Mouse (Mus musculus): ENCODE results near the gene Eif2b4. TPM values are rescaled to one million over a fixed set of nuclear protein-coding genes. Genes with fewer than 3 reads are reported as not detected.

Gene Eif2b4
- total and polyA plus RNA-seq, 2 experiments, result 18.7 to 51.0 TPM

GRCm38 (mm10) chr5:31183678-31184077 lies 9.6 kb downstream of the Eif2b4 start:
- Histone ChIP-seq H3K79me2 (ENCODE audit: control insufficient read depth, insufficient read depth, low read length) (peaks cover 6% of the 10 kb centered on the region; the same call in 1 of the 2 replicates), H3K36me3 (ENCODE audit: control insufficient read depth, insufficient read depth, low read length) (peaks cover 17% of the 10 kb centered on the region; the same call in 1 of the 2 replicates), H3K27me3 (ENCODE audit: control insufficient read depth, insufficient read depth, low read length) (no peaks in the 10 kb centered on the region), H3K9ac (ENCODE audit: low read depth, low read length) (no peak overlapping the region), H3K4me1 (ENCODE audit: control insufficient read depth, insufficient read depth, low read length) (peaks cover 3% of the 10 kb centered on the region; the same call in 1 of the 2 replicates), H3K27ac (replicated peaks; ENCODE audit: insufficient read depth, low read depth, low read length) (no peak overlapping the region), H3K4me3 (ENCODE audit: insufficient read depth, low read depth, low read length) (no peak overlapping the region)
- TF ChIP-seq POLR2A (IDR thresholded peaks at IDR 0.05; ENCODE audit: extremely low read depth, insufficient read depth, low read length), result no peak
- TF ChIP-seq CTCF (IDR thresholded peaks at IDR 0.05; ENCODE audit: low read depth, low read length), result no peak
- 62% methylated on average over 4 of the region's 4 CpGs for WGBS
- no peak for DNase-seq (ENCODE audit: extremely low read depth, low read depth, low spot score)

DNA sequence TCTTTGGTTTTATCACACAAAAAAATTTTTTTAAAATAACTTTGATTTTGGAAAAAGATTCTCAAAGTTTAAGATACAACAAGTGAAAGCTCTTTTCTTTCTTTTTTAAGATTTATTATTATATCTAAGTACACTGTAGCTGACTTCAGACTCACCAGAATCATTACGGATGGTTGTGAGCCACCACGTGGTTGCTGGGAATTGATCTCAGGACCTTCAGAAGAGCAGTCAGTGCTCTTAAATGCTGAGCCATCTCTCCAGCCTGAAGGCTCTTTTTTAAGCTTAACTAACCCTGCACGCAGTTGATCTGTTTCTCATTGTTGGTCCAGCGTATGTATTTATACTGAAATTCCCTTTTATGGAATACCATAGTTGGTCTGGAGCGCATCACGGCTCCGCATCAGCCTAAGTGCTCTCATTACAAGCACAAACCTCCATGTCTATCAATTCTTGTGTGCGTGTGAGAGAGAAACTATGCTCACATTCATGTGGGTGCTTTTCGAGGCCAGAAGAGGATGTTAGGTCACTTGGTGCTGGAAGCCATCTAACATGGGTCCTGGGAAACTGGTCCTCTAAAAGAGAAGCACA lies 12.0 kb downstream of the Eif2b4 start:
- Histone ChIP-seq H3K79me2 (ENCODE audit: control insufficient read depth, insufficient read depth, low read length) (peaks cover 16% of the 10 kb centered on the region; the same call in 1 of the 2 replicates), H3K9ac (ENCODE audit: low read depth, low read length) (no peak overlapping the region), H3K27me3 (ENCODE audit: control insufficient read depth, insufficient read depth, low read length) (no peaks in the 10 kb centered on the region), H3K4me1 (ENCODE audit: control insufficient read depth, insufficient read depth, low read length) (peaks cover 3% of the 10 kb centered on the region; the same call in 1 of the 2 replicates), H3K27ac (replicated peaks; ENCODE audit: insufficient read depth, low read depth, low read length) (no peak overlapping the region), H3K36me3 (ENCODE audit: control insufficient read depth, insufficient read depth, low read length) (no peaks in the 10 kb centered on the region), H3K4me3 (ENCODE audit: insufficient read depth, low read depth, low read length) (no peak overlapping the region)
- no peak for DNase-seq (ENCODE audit: extremely low read depth, low read depth, low spot score)
- no peak for TF ChIP-seq CTCF (IDR thresholded peaks at IDR 0.05; ENCODE audit: low read depth, low read length)
- no peak for TF ChIP-seq POLR2A (IDR thresholded peaks at IDR 0.05; ENCODE audit: extremely low read depth, insufficient read depth, low read length)
- WGBS, result 93% methylated on average over 9 of the region's 9 CpGs

DNA sequence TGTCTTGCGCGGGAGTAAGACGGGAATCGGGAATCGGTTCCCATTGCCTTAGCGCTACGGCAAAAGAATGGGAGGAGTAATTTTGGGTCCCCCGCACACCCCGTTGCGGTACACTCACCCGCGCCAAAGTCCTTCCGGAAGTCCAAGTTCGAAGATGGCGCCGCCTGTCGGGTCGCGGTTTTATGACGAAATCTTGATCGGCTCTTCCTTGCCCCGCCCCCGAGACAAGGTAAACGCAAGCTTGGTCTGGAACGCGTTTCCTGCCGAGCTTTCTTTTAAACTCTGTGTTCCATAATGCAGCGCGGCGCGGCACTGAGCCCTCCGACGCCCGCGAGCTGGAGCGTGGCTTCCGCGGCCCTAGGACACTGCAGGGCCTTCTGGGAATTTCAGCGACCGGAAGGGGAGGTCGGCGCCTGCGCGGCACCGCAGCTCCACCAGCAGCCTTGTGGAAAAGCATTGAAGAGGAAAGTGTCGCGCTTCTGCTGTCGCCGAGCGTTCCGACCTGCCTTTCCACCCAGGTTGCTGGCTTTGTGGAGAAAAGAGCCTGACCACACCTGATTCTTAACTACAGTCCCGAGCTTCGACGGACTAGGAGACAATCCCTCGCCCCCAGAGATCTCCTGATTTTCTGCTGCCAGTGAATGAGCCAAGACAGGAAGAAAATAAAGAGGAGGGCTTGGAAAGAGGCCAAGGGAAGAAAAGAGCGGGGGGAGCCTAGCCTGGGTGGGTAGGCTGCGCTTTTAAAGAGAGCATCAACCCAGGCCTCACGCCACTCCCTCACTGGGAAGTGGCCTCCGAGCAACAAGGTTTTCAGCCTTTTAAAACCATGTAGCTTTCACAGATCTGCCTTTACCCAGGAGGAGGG lies 13.2 kb downstream of the Eif2b4 start, which contains the start of the genes Gm29609 and Gtf3c2:
Gm29609 (minus strand) TSS at position 146 of the 865 bp plus-strand sequence.
Gtf3c2 (minus strand) TSS at position 379 of the 865 bp plus-strand sequence.
- Histone ChIP-seq H3K36me3 (ENCODE audit: control insufficient read depth, insufficient read depth, low read length) (no peaks in the 10 kb centered on the region), H3K4me1 (ENCODE audit: control insufficient read depth, insufficient read depth, low read length) (peaks cover 3% of the 10 kb centered on the region; the same call in 1 of the 2 replicates), H3K27ac (replicated peaks; ENCODE audit: insufficient read depth, low read depth, low read length) (peak within 1 kb of the TSS; percentile 93), H3K4me3 (ENCODE audit: insufficient read depth, low read depth, low read length) (peak within 1 kb of the TSS; percentile 91), H3K9ac (ENCODE audit: low read depth, low read length) (peak within 1 kb of the TSS; percentile 86), H3K27me3 (ENCODE audit: control insufficient read depth, insufficient read depth, low read length) (no peaks in the 10 kb centered on the region), H3K79me2 (ENCODE audit: control insufficient read depth, insufficient read depth, low read length) (peaks cover 16% of the 10 kb centered on the region; the same call in 1 of the 2 replicates)
- under 1% methylated on average over 59 of the region's 59 CpGs for WGBS
- TF ChIP-seq CTCF (IDR thresholded peaks at IDR 0.05; ENCODE audit: low read depth, low read length), result no peak
- TF ChIP-seq POLR2A (IDR thresholded peaks at IDR 0.05; ENCODE audit: extremely low read depth, insufficient read depth, low read length), result peak; percentile 73
- peak; percentile 88 for DNase-seq (ENCODE audit: extremely low read depth, low read depth, low spot score)

- peaks cover 3% of the 10 kb centered on the region; the same call in 1 of the 2 replicates for H3K4me1 ChIP-seq (ENCODE audit: control insufficient read depth, insufficient read depth, low read length)
- DNase-seq (ENCODE audit: extremely low read depth, low read depth, low spot score), result peak; percentile 33
- H3K27me3 ChIP-seq (ENCODE audit: control insufficient read depth, insufficient read depth, low read length), result no peaks in the 10 kb centered on the region
- under 1% methylated on average over 25 of the region's 25 CpGs for WGBS
- H3K4me3 ChIP-seq (ENCODE audit: insufficient read depth, low read depth, low read length), result peak overlapping the region; percentile 91
- no peak for TF ChIP-seq POLR2A (IDR thresholded peaks at IDR 0.05; ENCODE audit: extremely low read depth, insufficient read depth, low read length)
- no peak for TF ChIP-seq CTCF (IDR thresholded peaks at IDR 0.05; ENCODE audit: low read depth, low read length)
- H3K36me3 ChIP-seq (ENCODE audit: control insufficient read depth, insufficient read depth, low read length), result peaks cover 2% of the 10 kb centered on the region; the same call in 1 of the 2 replicates
- peak overlapping the region; percentile 93 for H3K27ac ChIP-seq (replicated peaks; ENCODE audit: insufficient read depth, low read depth, low read length)
- peak overlapping the region; percentile 79 for H3K9ac ChIP-seq (ENCODE audit: low read depth, low read length)
- H3K79me2 ChIP-seq (ENCODE audit: control insufficient read depth, insufficient read depth, low read length), result peaks cover 16% of the 10 kb centered on the region; the same call in 1 of the 2 replicates
Measured at GRCm38 (mm10) chr5:31179301-31179765, 13.9 kb downstream of the Eif2b4 start.

- TF ChIP-seq CTCF (IDR thresholded peaks at IDR 0.05; ENCODE audit: low read depth, low read length) (no peak), POLR2A (IDR thresholded peaks at IDR 0.05; ENCODE audit: extremely low read depth, insufficient read depth, low read length) (no peak)
- H3K79me2 ChIP-seq (ENCODE audit: control insufficient read depth, insufficient read depth, low read length), result no peaks in the 10 kb centered on the region
- no peak overlapping the region for H3K4me3 ChIP-seq (ENCODE audit: insufficient read depth, low read depth, low read length)
- 94% methylated on average over 4 of the region's 4 CpGs for WGBS
- peaks cover 84% of the 10 kb centered on the region for H3K36me3 ChIP-seq (ENCODE audit: control insufficient read depth, insufficient read depth, low read length)
- no peak overlapping the region for H3K9ac ChIP-seq (ENCODE audit: low read depth, low read length)
- no peaks in the 10 kb centered on the region for H3K27me3 ChIP-seq (ENCODE audit: control insufficient read depth, insufficient read depth, low read length)
- no peaks in the 10 kb centered on the region for H3K4me1 ChIP-seq (ENCODE audit: control insufficient read depth, insufficient read depth, low read length)
- no peak overlapping the region for H3K27ac ChIP-seq (replicated peaks; ENCODE audit: insufficient read depth, low read depth, low read length)
- no peak for DNase-seq (ENCODE audit: extremely low read depth, low read depth, low spot score)
Measured at GRCm38 (mm10) chr5:31168630-31169029, 24.6 kb downstream of the Eif2b4 start.

Measured in liver, adult 2 months (tissue).